Mouse (Mus musculus) stomach, postnatal 0 days (tissue): ENCODE measurements around the gene Sucnr1. TPM values are rescaled to one million over a fixed set of nuclear protein-coding genes. Genes with fewer than 3 reads are reported as not detected.
"Not testable (repeated sequence)": the region's sequence is repeated elsewhere in the genome, so short reads cannot be mapped to it uniquely, and the experiment has no call there.

Source experiments
- ATAC-seq: fragments of 200-750 bp; cut with Nextera tagmentation; 2 replicates; pipeline ENCODE4 v1.8.0; 2017; ENCODE audit not compliant: low FRiP score, low TSS enrichment
- DNase-seq: peaks from one replicate; pipeline ENCODE4 v3.0.0-alpha.2; 2016; ENCODE audit warnings: low spot score
- H3K27ac ChIP-seq: fragments of 300-500 bp; sonication (generic); replicated peaks from 2 replicates; pipeline ENCODE4 v1.5.1; 2014; ENCODE audit warnings: mild to moderate bottlenecking, control low read depth
- H3K27me3 ChIP-seq: fragments of 300-500 bp; sonication (generic); 2 replicates; pipeline ENCODE4 v1.6.1; 2014; ENCODE audit warnings: low read length; ENCODE audit not compliant: control insufficient read depth, insufficient read depth
- H3K36me3 ChIP-seq: fragments of 300-500 bp; sonication (generic); 2 replicates; pipeline ENCODE4 v1.6.1; 2014; ENCODE audit warnings: low read length, mixed read lengths; ENCODE audit not compliant: control insufficient read depth, insufficient read depth
- H3K4me1 ChIP-seq: fragments of 300-500 bp; sonication (generic); replicated peaks from 2 replicates; pipeline ENCODE4 v1.6.1; 2014; ENCODE audit warnings: antibody characterized with exemption; ENCODE audit not compliant: control insufficient read depth, insufficient read depth
- H3K4me2 ChIP-seq: fragments of 300-500 bp; sonication (generic); replicated peaks from 2 replicates; pipeline ENCODE4 v1.6.1; 2014; ENCODE audit warnings: low read depth, mild to moderate bottlenecking, control low read depth, moderate library complexity
- H3K4me3 ChIP-seq: fragments of 300-500 bp; sonication (generic); 2 replicates; pipeline ENCODE4 v1.5.1; 2014; ENCODE audit warnings: low read depth, low read length, control low read depth
- H3K9ac ChIP-seq: fragments of 300-500 bp; sonication (generic); 2 replicates; pipeline ENCODE4 v1.6.1; 2014; ENCODE audit warnings: mild to moderate bottlenecking, low read length, control low read depth, mixed read lengths
- H3K9me3 ChIP-seq: fragments of 300-500 bp; sonication (generic); 2 replicates; pipeline ENCODE4 v1.6.1; 2016; ENCODE audit warnings: low read length; ENCODE audit not compliant: control insufficient read depth
- CTCF ChIP-seq: IDR thresholded peaks from 2 replicates; pipeline ENCODE4 v1.5.1; 2016; ENCODE audit warnings: antibody characterized with exemption, low read depth, mild to moderate bottlenecking, moderate library complexity
- EP300 ChIP-seq: optimal IDR thresholded peaks from 2 replicates; pipeline ENCODE3; 2016; ENCODE audit warnings: antibody characterized with exemption
- WGBS: fragments of 180-500 bp; shearing (Covaris S2); extraction: QIAGEN DNeasy Blood & Tissue Kit; methylation state at CpG from one replicate; pipeline ENCODE4 v1.1.7; 2014; 5-methylcytosine and 5-hydroxymethylcytosine counted together
- polyA plus RNA-seq: library from polyadenylated mRNA; unstranded; fragments of >200 nt; fragmentation: Nextera tagmentation; extraction: Ambion mirVana; gene quantifications from 2 replicates; pipeline ENCODE4 v1.2.1, GENCODE M21; 2015

The Sucnr1 gene
- polyA plus RNA-seq, 1 experiment from 2014 or later = 0.21 TPM

GRCm38 (mm10) chr3:60091321-60091720 lies 9.7 kb downstream of the Sucnr1 start:
- H3K4me3 ChIP-seq = no peak overlapping the region
- ATAC-seq (no peak), DNase-seq (no peak)
- H3K4me2 ChIP-seq = no peak overlapping the region
- TF ChIP-seq EP300 = no peak
- no peak for TF ChIP-seq CTCF
- WGBS = 71% methylated on average over 8 of the region's 8 CpGs
- H3K27ac ChIP-seq = no peak overlapping the region
- H3K4me1 ChIP-seq = no peaks in the 10 kb centered on the region
- no peaks in the 10 kb centered on the region for H3K36me3 ChIP-seq
- H3K9me3 ChIP-seq = no peaks in the 10 kb centered on the region
- H3K27me3 ChIP-seq = no peaks in the 10 kb centered on the region
- no peak overlapping the region for H3K9ac ChIP-seq

- no peaks in the 10 kb centered on the region for H3K9me3 ChIP-seq
- H3K9ac ChIP-seq = no peak overlapping the region
- no peaks in the 10 kb centered on the region for H3K36me3 ChIP-seq
- H3K4me1 ChIP-seq = no peaks in the 10 kb centered on the region
- DNase-seq = no peak
- H3K27ac ChIP-seq = no peak overlapping the region
- H3K27me3 ChIP-seq = no peaks in the 10 kb centered on the region
- H3K4me2 ChIP-seq = no peak overlapping the region
- 76% methylated on average over 2 of the region's 2 CpGs for WGBS
- no peak overlapping the region for H3K4me3 ChIP-seq
- no peak for ATAC-seq
- TF ChIP-seq CTCF = no peak
- TF ChIP-seq EP300 = no peak
Observed at GRCm38 (mm10) chr3:60094386-60095156, 12.9 kb downstream of the Sucnr1 start.

DNA sequence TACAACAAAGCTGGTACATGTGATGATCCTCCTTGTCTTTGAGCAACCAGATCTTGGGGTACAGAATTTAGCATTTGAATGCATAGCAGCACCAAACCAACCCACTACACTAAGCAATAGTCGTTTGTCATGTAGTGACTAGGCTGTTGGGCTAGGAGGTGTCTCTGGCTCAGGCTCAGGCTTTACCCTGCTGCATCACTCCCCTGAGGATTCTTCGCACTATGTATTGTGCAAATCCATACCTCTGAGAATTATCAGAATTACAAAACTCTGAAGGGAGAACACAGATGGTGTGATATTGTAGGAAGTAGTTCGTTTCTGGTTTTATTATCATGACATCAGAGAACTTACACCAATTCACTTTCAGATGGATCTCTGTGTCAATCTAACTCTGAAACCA lies 15.3 kb downstream of the Sucnr1 start:
- H3K36me3 ChIP-seq = no peaks in the 10 kb centered on the region
- H3K27ac ChIP-seq = no peak overlapping the region
- H3K27me3 ChIP-seq = no peaks in the 10 kb centered on the region
- no peaks in the 10 kb centered on the region for H3K9me3 ChIP-seq
- WGBS = 78% methylated on average over 3 of the region's 3 CpGs
- ATAC-seq = no peak
- H3K4me2 ChIP-seq = no peak overlapping the region
- H3K4me3 ChIP-seq = no peak overlapping the region
- DNase-seq = no peak
- TF ChIP-seq EP300 (no peak), CTCF (no peak)
- no peak overlapping the region for H3K9ac ChIP-seq
- no peaks in the 10 kb centered on the region for H3K4me1 ChIP-seq

DNA sequence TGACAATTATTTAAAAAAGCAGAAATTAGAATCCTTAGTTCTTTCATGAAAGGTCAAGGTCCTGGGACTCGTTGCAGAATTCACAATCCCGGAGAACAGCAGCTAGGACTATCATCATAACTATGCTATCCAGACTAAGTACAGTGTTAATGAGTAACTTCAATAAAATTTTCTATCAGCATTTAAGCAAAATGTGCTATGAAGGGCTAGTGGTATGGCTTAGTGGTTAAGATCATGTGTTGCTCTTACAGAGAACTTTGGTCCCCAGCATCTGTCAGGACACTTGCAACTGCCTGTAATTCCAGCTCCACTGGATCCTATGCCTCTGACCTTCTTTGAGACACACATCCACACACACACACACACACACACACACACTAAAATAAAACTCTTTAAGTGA lies 15.8 kb downstream of the Sucnr1 start:
- H3K27me3 ChIP-seq = no peaks in the 10 kb centered on the region
- no peaks in the 10 kb centered on the region for H3K36me3 ChIP-seq
- DNase-seq (no peak), ATAC-seq (no peak)
- TF ChIP-seq EP300 (no peak), CTCF (no peak)
- no peak overlapping the region for H3K27ac ChIP-seq
- no peak overlapping the region for H3K4me2 ChIP-seq
- H3K9me3 ChIP-seq = no peaks in the 10 kb centered on the region
- H3K4me3 ChIP-seq = no peak overlapping the region
- no peak overlapping the region for H3K9ac ChIP-seq
- 82% methylated on average over 2 of the region's 2 CpGs for WGBS
- no peaks in the 10 kb centered on the region for H3K4me1 ChIP-seq

DNA sequence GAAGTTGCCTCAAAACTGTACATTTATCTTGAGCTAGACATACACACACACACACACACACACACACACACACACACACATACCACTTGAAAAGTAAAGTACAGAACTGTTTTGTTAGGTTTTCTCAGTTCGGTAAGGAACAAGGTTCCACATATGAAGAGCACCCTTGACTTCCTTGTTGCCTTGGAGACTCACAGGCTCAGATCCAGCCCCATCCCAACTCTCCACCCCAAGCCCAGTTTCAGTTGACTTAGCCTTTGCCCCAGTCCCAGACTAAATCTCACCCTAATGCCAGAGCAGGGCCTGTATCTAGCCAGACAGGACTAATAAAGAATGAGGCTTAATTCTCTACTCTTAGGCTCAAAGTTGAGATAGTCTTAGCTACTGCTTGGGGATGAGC lies 16.9 kb downstream of the Sucnr1 start:
- Histone ChIP-seq H3K36me3 (no peaks in the 10 kb centered on the region), H3K4me1 (no peaks in the 10 kb centered on the region), H3K9ac (no peak overlapping the region), H3K4me2 (no peak overlapping the region), H3K4me3 (no peak overlapping the region), H3K9me3 (no peaks in the 10 kb centered on the region), H3K27ac (no peak overlapping the region), H3K27me3 (no peaks in the 10 kb centered on the region)
- 70% methylated on average over 1 of the region's 1 CpGs for WGBS
- DNase-seq (peak; percentile 26), ATAC-seq (peak; percentile 72; the same call in 1 of the 2 replicates)
- no peak for TF ChIP-seq CTCF
- no peak for TF ChIP-seq EP300

DNA sequence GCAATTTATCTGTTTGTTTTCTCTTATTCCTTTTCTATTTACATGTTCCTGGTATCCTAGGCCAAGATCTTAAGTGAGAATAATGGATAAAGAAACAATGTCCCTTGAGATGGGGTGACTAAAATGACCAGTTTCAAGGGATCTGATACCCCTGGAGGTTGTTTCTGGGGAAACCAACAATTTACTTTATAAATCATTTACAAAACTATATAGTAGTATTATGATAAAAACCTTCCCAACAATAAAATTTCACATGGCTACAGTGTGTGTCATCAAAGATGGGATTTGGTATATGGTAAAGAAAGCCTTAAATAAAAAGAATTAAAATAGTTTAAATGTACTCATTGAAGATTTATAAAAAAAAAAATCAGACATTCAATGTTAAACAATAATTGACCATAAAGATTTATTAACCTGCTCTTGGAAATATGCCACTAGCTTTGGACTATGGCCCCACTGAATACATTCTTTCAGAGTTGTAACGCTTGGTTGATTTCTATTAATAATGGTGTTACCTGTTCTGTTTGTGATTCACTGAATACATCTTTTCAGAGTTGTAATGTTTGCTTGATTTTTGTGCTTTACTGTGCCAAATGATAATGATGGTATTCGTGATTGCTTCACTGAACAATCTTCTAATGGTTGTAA lies 22.9 kb downstream of the Sucnr1 start:
- 45% methylated on average over 2 of the region's 2 CpGs for WGBS
- H3K4me1 ChIP-seq = no peaks in the 10 kb centered on the region
- H3K9ac ChIP-seq = no peak overlapping the region
- no peak overlapping the region for H3K27ac ChIP-seq
- H3K36me3 ChIP-seq = no peaks in the 10 kb centered on the region
- no peaks in the 10 kb centered on the region for H3K9me3 ChIP-seq
- TF ChIP-seq CTCF (no peak), EP300 (no peak)
- H3K4me2 ChIP-seq = no peak overlapping the region
- H3K4me3 ChIP-seq = no peak overlapping the region
- no peak for ATAC-seq
- no peaks in the 10 kb centered on the region for H3K27me3 ChIP-seq
- no peak for DNase-seq

DNA sequence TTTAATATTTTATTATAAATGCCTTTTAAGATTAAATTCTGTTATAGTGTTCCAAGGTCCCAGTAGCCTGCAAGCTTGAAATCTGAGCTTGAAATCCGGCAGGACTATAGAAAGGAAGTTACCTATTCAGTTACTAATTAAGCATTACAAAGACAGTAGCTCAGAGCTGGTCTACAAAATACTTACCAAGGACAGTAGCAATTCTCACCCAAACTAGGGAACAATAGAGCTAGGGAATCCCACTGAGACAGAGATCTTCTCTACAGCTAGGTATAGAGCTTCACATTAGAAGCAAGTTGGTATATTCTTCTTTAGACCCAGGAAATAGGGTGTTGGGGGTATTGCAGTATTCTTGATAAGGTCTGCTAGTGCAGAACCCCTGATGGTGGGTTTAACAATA lies 24.8 kb downstream of the Sucnr1 start:
- not testable (repeated sequence) for H3K9ac ChIP-seq, H3K27me3 ChIP-seq, H3K27ac ChIP-seq, H3K4me3 ChIP-seq, H3K36me3 ChIP-seq, H3K9me3 ChIP-seq, ATAC-seq, H3K4me1 ChIP-seq, H3K4me2 ChIP-seq, DNase-seq
- 74% methylated on average over 1 of the region's 1 CpGs for WGBS
